Mouse (Mus musculus): ENCODE data around the gene Cdkal1. TPM values are rescaled to one million over a fixed set of nuclear protein-coding genes. Genes with fewer than 3 reads are reported as not detected.

Gene Cdkal1
- 15.1 TPM for polyA plus RNA-seq (2021)

DNA sequence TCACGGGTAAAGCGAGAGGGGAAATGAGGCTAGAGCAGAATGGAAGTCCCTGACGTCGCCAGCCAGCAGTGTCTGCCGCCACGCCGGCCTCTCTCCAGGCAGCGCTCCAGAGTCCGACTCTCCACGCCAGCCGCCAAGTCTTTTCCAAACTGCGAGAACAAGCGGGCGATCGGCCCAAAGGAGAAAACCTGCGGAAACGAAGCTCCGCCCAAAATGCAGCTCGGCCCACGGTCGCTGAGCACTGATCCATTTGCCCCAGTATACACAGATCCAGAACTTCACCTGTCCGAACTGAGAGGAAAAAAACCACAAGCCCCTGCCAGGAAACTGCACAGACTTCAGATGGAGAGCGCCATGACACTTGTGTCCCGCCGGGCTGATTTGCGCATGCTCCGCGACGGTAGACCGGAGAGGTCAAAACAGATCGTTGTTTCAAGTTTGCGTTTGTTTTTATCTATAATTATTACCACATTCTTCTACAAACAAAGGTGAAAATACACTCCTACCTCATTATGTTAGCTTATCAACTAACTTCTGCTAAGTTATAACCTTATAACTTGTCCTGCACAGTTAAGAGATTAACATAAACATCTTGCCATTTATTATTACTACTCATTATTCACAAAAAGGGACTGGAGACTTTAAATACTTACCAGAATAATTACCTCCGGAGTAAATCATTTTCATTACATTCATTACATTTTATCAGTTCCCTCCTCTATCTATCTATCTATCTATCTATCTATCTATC, at the start of gene Cdkal1:
Cdkal1 (minus strand) TSS at position 394 of the 751 bp plus-strand sequence.
- in situ Hi-C loops (cut with MboI; ENCODE audit: low pct_unique_long_range_greater_than_20kb) = loop anchor here (5.0 to 25.0 kb wide), 4 partner anchors 132 to 682 kb away; partner anchors contain the start of genes E2f3 and Uqcrfs1
- POLR2A ChIA-PET = no interaction called here

DNA sequence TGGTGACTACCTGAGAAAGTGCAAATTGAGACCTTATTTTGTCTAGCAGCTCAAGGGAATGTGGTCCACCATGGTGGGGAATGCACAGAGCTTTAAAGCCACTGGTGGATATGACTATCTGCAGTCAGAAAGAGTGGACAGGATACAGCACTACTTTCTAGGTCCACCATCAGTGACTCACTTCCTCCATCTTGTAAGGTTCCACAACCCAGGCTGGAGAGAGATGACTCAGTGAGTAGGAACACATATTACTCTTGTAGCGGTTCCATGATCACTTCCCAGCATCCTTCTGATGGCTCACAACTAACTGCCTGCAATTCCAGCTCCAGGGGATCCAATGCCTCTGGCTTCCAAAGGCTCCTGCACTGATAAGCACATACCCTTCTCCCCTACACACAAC, 47.9 kb upstream of the Cdkal1 start:
- POLR2A ChIA-PET = no interaction called here
- DNase-seq (ENCODE audit: low read depth, low spot score) (no peak), ATAC-seq (no peak)
- TF ChIP-seq CTCF (IDR thresholded peaks at IDR 0.05) = no peak
- CTCF ChIA-PET = no interaction called here
- H3K27me3 ChIP-seq = no peaks in the 10 kb centered on the region
- in situ Hi-C loops (cut with MboI; ENCODE audit: low pct_unique_long_range_greater_than_20kb) = no loop called here

More for the DNA sequence above, at the start of gene Cdkal1:
- CTCF ChIA-PET = no interaction called here
- peak; percentile 62 for ATAC-seq
- DNase-seq (ENCODE audit: low read depth, low spot score) = no peak
- no peaks in the 10 kb centered on the region for H3K27me3 ChIP-seq
- no peak for TF ChIP-seq CTCF (IDR thresholded peaks at IDR 0.05)

DNA sequence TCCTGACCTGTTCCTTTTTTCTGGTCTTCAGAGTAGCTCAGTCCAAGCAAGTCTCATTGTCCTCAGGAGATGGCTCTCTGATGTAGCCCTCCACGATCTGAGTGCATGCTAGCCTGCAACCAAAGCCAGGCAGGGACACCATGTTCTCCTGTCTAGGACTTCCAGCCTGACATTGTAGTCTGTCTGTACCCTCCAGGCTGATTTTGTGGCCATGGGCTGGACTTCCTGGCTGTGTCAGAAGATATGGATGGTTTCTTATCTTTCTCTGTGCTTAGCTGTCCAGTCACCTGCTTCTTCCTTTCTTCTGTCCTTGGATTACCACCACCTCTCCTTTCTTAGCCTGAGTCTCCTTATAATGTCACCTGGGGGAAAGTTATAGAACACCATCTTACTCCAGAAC, 47.2 kb upstream of the Cdkal1 start:
- no peak for ATAC-seq
- ChIA-PET POLR2A (no interaction called here), CTCF (no interaction called here)
- no peak for TF ChIP-seq CTCF (IDR thresholded peaks at IDR 0.05)
- DNase-seq (ENCODE audit: low read depth, low spot score) = no peak
- no peaks in the 10 kb centered on the region for H3K27me3 ChIP-seq
- in situ Hi-C loops (cut with MboI; ENCODE audit: low pct_unique_long_range_greater_than_20kb) = no loop called here

DNA sequence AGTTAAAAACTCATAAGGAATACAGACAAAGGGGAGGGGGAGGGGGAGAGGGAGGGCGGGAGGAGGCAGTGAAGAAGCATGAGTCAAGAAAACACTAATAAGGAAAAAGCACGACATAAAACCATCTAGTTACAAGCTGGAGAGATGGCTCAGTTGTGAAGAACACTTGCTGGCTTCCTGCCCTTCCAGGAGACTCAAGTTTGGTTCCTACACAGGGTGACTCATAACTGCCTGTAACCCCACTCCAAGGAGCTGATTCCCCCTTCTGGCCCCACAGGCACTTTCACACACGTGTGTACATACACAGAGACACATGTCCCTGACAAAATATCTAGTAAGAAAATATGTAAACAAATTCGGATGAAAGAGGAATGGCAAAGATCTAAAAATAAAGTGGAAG, 46.2 kb upstream of the Cdkal1 start:
- POLR2A ChIA-PET = no interaction called here

DNA sequence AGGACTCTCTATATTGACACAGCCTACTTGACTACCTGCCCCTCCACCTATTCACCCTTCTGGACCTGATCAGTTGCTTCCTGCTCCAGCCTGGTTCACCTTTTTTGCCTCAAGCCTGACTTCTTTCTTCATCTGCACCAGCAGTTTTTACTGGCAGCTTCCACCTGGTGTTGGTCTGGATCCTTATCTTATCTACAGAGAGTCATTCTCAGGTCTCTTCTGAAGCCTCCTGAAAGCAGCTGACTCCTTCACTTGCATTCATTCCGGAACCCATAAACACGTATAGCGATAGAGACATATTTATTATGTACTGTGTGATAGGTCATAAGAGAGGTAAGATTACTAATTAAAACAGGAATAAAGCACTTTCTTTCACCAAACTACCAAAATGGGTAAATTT, 11.3 kb upstream of the Cdkal1 start:
- CTCF ChIA-PET = interaction anchor here (1.7 to 2.8 kb wide), 2 partner anchors 11 to 218 kb away, joined by 7 to 8 read pairs; no protein-coding TSS in a partner anchor
- in situ Hi-C loops (cut with MboI; ENCODE audit: low pct_unique_long_range_greater_than_20kb) = loop anchor here (25.0 kb wide), 1 partner anchor 671 kb away; the partner anchor contains the start of gene Uqcrfs1
- no peak for TF ChIP-seq CTCF (IDR thresholded peaks at IDR 0.05)
- POLR2A ChIA-PET = no interaction called here
- H3K27me3 ChIP-seq = peaks cover 17% of the 10 kb centered on the region
- ATAC-seq (no peak), DNase-seq (ENCODE audit: low read depth, low spot score) (no peak)

More for the DNA sequence above, 46.2 kb upstream of the Cdkal1 start:
- CTCF ChIA-PET = no interaction called here
- no peak for TF ChIP-seq CTCF (IDR thresholded peaks at IDR 0.05)
- no peak for ATAC-seq
- in situ Hi-C loops (cut with MboI; ENCODE audit: low pct_unique_long_range_greater_than_20kb) = no loop called here
- H3K27me3 ChIP-seq = no peaks in the 10 kb centered on the region
- no peak for DNase-seq (ENCODE audit: low read depth, low spot score)

DNA sequence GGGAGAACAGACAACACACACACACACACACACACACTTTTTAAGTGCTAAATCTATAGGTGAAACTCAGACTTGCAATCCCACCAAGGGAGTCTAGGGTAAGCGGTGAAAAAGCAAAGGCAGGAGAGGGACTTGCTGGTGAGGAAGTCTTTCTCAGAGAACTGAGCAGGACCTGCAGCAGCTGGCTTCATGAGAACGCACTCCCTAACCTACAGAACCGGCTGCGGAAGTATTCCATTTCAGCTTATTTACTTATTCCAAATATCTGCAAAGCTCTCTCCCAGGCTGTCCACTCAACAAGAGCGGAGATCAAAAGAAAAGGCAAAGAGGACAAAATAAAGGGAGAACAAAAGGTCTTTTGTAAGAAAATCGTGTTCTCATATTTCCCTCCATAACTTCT, 8.9 kb upstream of the Cdkal1 start:
- in situ Hi-C loops (cut with MboI; ENCODE audit: low pct_unique_long_range_greater_than_20kb) = loop anchor here (25.0 kb wide), 1 partner anchor 673 kb away; the partner anchor contains the start of gene Uqcrfs1
- no peak for TF ChIP-seq CTCF (IDR thresholded peaks at IDR 0.05)
- DNase-seq (ENCODE audit: low read depth, low spot score) = no peak
- CTCF ChIA-PET = interaction anchor here (1.0 kb wide), 1 partner anchor 221 kb away, joined by 3 read pairs; no protein-coding TSS in a partner anchor
- H3K27me3 ChIP-seq = peaks cover 17% of the 10 kb centered on the region
- ATAC-seq = no peak
- POLR2A ChIA-PET = no interaction called here

DNA sequence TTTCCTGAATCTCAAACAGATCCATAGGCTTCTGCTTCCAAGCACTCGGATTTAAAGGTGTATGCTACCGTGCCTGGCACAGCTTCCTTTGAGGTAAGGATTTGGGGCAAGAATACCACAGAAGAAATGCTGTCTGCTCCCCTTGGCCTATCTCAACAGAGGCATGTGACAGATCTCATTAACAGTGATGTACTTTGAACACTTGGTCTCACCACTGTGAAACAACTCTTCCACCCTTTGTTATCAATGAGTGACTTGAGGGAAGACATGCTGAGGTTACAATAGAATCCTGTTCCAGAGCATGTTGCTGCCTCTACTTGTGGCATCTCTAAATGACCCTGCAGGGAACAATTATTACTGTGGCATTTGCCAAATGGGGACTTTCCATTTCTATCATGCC, 4.6 kb upstream of the Cdkal1 start:
- POLR2A ChIA-PET = no interaction called here
- DNase-seq (ENCODE audit: low read depth, low spot score) = no peak
- in situ Hi-C loops (cut with MboI; ENCODE audit: low pct_unique_long_range_greater_than_20kb) = loop anchor here (25.0 kb wide), 1 partner anchor 677 kb away; the partner anchor contains the start of gene Uqcrfs1
- no peak for ATAC-seq
- CTCF ChIA-PET = interaction anchor here (1.2 kb wide), 1 partner anchor 224 kb away, joined by 3 read pairs; no protein-coding TSS in a partner anchor
- no peak for TF ChIP-seq CTCF (IDR thresholded peaks at IDR 0.05)
- H3K27me3 ChIP-seq = peaks cover 6% of the 10 kb centered on the region

DNA sequence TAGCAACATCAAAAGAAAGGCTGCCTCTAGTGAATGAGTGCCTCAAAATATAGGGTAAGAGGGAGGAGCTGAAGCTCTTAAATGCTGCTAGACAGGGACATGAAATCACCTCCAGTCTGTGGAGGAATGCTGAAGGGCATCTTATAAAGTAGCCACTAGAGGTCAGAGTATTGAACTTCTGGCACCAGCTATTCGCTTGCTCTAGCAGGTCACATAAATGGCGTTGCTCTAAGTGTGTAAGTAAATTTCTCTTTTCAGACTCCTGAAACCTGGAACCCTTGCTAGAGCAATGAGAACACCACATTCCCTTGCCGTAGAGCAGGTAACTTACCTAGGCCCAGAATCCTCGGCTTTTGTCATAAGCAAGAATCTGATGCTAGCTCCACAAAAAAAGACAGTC, 2.0 kb upstream of the Cdkal1 start:
- CTCF ChIA-PET = interaction anchor here (0.7 to 1.7 kb wide), 6 partner anchors 124 to 402 kb away, joined by 3 to 4 read pairs (median 3); no protein-coding TSS in a partner anchor
- in situ Hi-C loops (cut with MboI; ENCODE audit: low pct_unique_long_range_greater_than_20kb) = loop anchor here (5.0 to 25.0 kb wide), 4 partner anchors 130 to 680 kb away; partner anchors contain the start of genes E2f3 and Uqcrfs1

DNA sequence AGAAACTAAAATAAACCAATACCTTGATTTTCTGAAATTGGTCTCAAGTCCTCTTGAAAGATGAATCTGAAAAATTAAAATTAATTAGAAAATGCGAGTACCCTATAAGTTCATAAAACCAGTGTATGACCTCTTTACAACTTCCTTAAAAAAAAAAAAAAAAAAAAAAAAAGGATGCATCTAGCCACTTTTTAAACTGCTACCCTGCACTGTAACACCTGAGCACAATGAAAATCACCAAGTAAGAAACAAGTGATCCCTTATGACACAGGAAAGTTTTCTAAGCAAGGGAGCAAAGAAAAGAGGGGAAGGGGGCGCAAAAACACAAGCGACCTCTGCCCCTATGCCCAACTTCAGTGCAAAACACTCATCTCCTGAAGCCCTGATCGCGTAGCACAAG, 598 bp downstream of the Cdkal1 start:
- no peak for TF ChIP-seq CTCF (IDR thresholded peaks at IDR 0.05)
- in situ Hi-C loops (cut with MboI; ENCODE audit: low pct_unique_long_range_greater_than_20kb) = loop anchor here (5.0 to 25.0 kb wide), 4 partner anchors 132 to 682 kb away; partner anchors contain the start of genes E2f3 and Uqcrfs1

More for the DNA sequence above, 2.0 kb upstream of the Cdkal1 start:
- ATAC-seq (peak; percentile 73), DNase-seq (ENCODE audit: low read depth, low spot score) (no peak)
- TF ChIP-seq CTCF (IDR thresholded peaks at IDR 0.05) = peak; percentile 76
- H3K27me3 ChIP-seq = no peaks in the 10 kb centered on the region
- POLR2A ChIA-PET = no interaction called here

DNA sequence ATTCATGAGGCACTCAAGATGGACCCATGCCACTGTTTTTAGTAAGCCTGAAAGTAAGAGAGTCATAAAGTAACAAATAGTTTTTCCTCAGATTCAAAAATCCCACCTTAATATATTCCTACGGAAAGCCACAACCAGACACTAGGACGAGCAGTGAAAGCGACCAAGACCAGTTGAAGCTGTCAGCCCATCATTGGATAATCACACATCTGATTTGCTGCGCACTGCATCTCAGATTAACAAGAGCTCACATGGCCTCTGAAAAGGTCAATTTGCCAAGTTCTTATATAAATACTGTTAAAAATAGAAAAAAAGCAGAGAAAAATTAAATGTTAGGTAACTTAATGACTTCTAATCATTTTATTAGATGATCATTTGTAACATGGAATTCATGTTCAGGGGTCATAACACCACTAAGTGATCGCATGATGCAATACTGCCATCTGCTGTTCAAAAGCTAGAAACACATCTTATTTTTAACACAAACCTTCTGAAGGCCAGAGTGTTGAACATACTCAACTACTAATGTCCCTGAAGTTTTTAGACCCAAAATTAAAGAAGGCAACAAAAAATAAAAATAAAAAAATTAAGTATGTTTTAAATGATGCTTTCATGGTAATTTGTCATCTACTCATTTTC, 16.9 kb downstream of the Cdkal1 start:
- DNase-seq (ENCODE audit: low read depth, low spot score) (no peak), ATAC-seq (no peak)
- CTCF ChIA-PET = interaction anchor here (0.6 to 4.9 kb wide), 4 partner anchors 26 to 881 kb away, joined by 3 to 15 read pairs (median 4); no protein-coding TSS in a partner anchor
- peak; percentile 59 for TF ChIP-seq CTCF (IDR thresholded peaks at IDR 0.05)
- POLR2A ChIA-PET = no interaction called here
- in situ Hi-C loops (cut with MboI; ENCODE audit: low pct_unique_long_range_greater_than_20kb) = loop anchor here (5.0 to 25.0 kb wide), 4 partner anchors 231 to 1294 kb away; no protein-coding TSS in a partner anchor
- no peaks in the 10 kb centered on the region for H3K27me3 ChIP-seq

More for the DNA sequence above, 598 bp downstream of the Cdkal1 start:
- H3K27me3 ChIP-seq = no peaks in the 10 kb centered on the region
- ATAC-seq (no peak), DNase-seq (ENCODE audit: low read depth, low spot score) (no peak)
- CTCF ChIA-PET = no interaction called here
- POLR2A ChIA-PET = no interaction called here
